Mouse (Mus musculus): Measurements from ENCODE around the gene Ephb2.

The Ephb2 gene

GRCm38 (mm10) chr4:136801463-136801862 lies 34.3 kb downstream of the Ephb2 start:
- DNase-seq (ENCODE audit: low spot score), result no peak

GRCm38 (mm10) chr4:136800366-136800765 lies 35.4 kb downstream of the Ephb2 start:
- no peak for DNase-seq (ENCODE audit: low spot score)

GRCm38 (mm10) chr4:136797677-136798569 lies 37.9 kb downstream of the Ephb2 start:
- no peak for DNase-seq (ENCODE audit: low spot score)

- DNase-seq (ENCODE audit: low spot score), result peak; percentile 73
Measured at GRCm38 (mm10) chr4:136793320-136793719, 42.5 kb downstream of the Ephb2 start.

GRCm38 (mm10) chr4:136789821-136790220 lies 46.0 kb downstream of the Ephb2 start:
- DNase-seq (ENCODE audit: low spot score), result no peak

GRCm38 (mm10) chr4:136787357-136787756 lies 48.4 kb downstream of the Ephb2 start:
- no peak for DNase-seq (ENCODE audit: low spot score)

- no peak for DNase-seq (ENCODE audit: low spot score)
Measured at GRCm38 (mm10) chr4:136786453-136787276, 49.1 kb downstream of the Ephb2 start.

- no peak for DNase-seq (ENCODE audit: low spot score)
Measured at GRCm38 (mm10) chr4:136783552-136784150, 52.1 kb downstream of the Ephb2 start.

GRCm38 (mm10) chr4:136782579-136782925 lies 53.2 kb downstream of the Ephb2 start:
- DNase-seq (ENCODE audit: low spot score), result no peak

- no peak for DNase-seq (ENCODE audit: low spot score)
Measured at GRCm38 (mm10) chr4:136781868-136782578, 53.8 kb downstream of the Ephb2 start.

GRCm38 (mm10) chr4:136780201-136780895 lies 55.4 kb downstream of the Ephb2 start:
- DNase-seq (ENCODE audit: low spot score), result no peak

- no peak for DNase-seq (ENCODE audit: low spot score)
Measured at GRCm38 (mm10) chr4:136779156-136779555, 56.6 kb downstream of the Ephb2 start.

- no peak for DNase-seq (ENCODE audit: low spot score)
Measured at GRCm38 (mm10) chr4:136776471-136776892, 59.3 kb downstream of the Ephb2 start.

- no peak for DNase-seq (ENCODE audit: low spot score)
Measured at GRCm38 (mm10) chr4:136775903-136776302, 59.9 kb downstream of the Ephb2 start.

GRCm38 (mm10) chr4:136774201-136774600 lies 61.6 kb downstream of the Ephb2 start:
- no peak for DNase-seq (ENCODE audit: low spot score)

- DNase-seq (ENCODE audit: low spot score), result no peak
Measured at GRCm38 (mm10) chr4:136772952-136773584, 62.7 kb downstream of the Ephb2 start.

GRCm38 (mm10) chr4:136772318-136772717 lies 63.5 kb downstream of the Ephb2 start:
- DNase-seq (ENCODE audit: low spot score), result no peak

- DNase-seq (ENCODE audit: low spot score), result no peak
Measured at GRCm38 (mm10) chr4:136770718-136771117, 65.1 kb downstream of the Ephb2 start.

GRCm38 (mm10) chr4:136768499-136768898 lies 67.3 kb downstream of the Ephb2 start:
- DNase-seq (ENCODE audit: low spot score), result no peak

- no peak for DNase-seq (ENCODE audit: low spot score)
Measured at GRCm38 (mm10) chr4:136765080-136765479, 70.7 kb downstream of the Ephb2 start.

- DNase-seq (ENCODE audit: low spot score), result no peak
Measured at GRCm38 (mm10) chr4:136763349-136763748, 72.4 kb downstream of the Ephb2 start.
